Mouse (Mus musculus) lung, postnatal 0 days (tissue): Measurements from ENCODE around the gene Ppp1r10.

Experiments used
- CTCF ChIP-seq: IDR thresholded peaks from 2 replicates; pipeline ENCODE4 v1.5.1; 2016; ENCODE audit warnings: antibody characterized with exemption, mild to moderate bottlenecking
- EP300 ChIP-seq: IDR thresholded peaks from 2 replicates; pipeline ENCODE4 v1.6.1; 2016; ENCODE audit warnings: antibody characterized with exemption, mild to moderate bottlenecking, control low read depth

DNA sequence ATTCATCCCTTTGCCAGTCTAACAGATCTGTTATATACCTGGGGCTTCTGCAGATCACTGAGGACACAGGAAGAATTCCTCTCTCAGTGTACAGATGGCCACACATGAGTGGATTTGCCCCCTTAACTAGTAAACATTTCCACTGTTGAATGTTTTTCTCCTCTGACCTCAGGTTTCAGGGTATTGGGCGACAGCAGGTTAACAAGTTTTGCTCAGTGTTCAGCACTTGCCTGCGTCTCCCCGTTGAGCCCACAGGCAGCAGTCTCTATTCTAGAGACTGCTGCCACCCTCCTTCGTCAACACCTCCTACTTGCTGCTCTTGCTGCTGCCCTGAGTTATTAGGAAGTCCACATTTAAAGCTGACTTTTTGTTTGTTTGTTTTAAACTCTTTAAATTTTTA lies 5.5 kb downstream of the Ppp1r10 start:
- TF ChIP-seq CTCF (no peak), EP300 (no peak)
